In genomic region chr9:21075625-21076024, GRCm38 (mm10) we compare ENCODE assay signal across 17 mouse cellular contexts. TPM values are rescaled to one million over a fixed set of nuclear protein-coding genes. Genes with fewer than 3 reads are reported as not detected.
"Had no signal": no experiment of that assay in that cellular context is flagged by ENCODE, and none has a peak within 500 bp of the region (broad histone marks: within the 10 kb centered on the region; RNA-seq: fewer than 3 reads in every experiment).

No protein-coding gene starts in this region.

- H3K4me3 ChIP-seq: neural tube, embryonic 13.5 days; neural tube, embryonic 15.5 days; stomach, embryonic 15.5 days had no signal

- DNase-seq: retina, postnatal 1 day; right cerebral cortex, adult 18-20 months; right cerebral cortex, postnatal 14 days; right cerebral cortex, postnatal 25 days; right cerebral cortex, postnatal 4 days; spleen, adult 18-20 months; thymus, adult 18-20 months; thymus, adult 2 months; thymus, postnatal 14 days; thymus, postnatal 25 days; thymus, postnatal 36 days; thymus, postnatal 4 days had no signal

- H3K9me3 ChIP-seq: neural tube, embryonic 13.5 days; neural tube, embryonic 15.5 days; stomach, embryonic 15.5 days had no signal

- H3K27ac ChIP-seq: neural tube, embryonic 13.5 days; neural tube, embryonic 15.5 days; stomach, embryonic 15.5 days; stomach, postnatal 0 days had no signal

- H3K27me3 ChIP-seq: neural tube, embryonic 13.5 days; neural tube, embryonic 15.5 days; stomach, embryonic 15.5 days had no signal

- H3K9ac ChIP-seq: neural tube, embryonic 13.5 days; neural tube, embryonic 15.5 days; stomach, embryonic 15.5 days had no signal

- H3K4me2 ChIP-seq: neural tube, embryonic 13.5 days; neural tube, embryonic 15.5 days; stomach, embryonic 15.5 days had no signal

RNA-seq across cellular contexts. Expression of gene Zglp1, which starts 8.7 kb away (rescaled TPM):
- total RNA-seq: neutrophil, adult 5-6 weeks had no signal
- polyA plus RNA-seq: stomach, embryonic 15.5 days; stomach, postnatal 0 days had no signal
